In genomic region chr1:20974341-20975135, GRCm38 (mm10) we compare ENCODE assay signal across 20 mouse cellular contexts. TPM values are rescaled to one million over a fixed set of nuclear protein-coding genes. Genes with fewer than 3 reads are reported as not detected.
DNase-seq lines count a peak whose midpoint lies in the region; ATAC-seq and TF ChIP-seq lines count a peak whose summit lies in the region.
"Had no signal": no experiment of that assay in that cellular context is flagged by ENCODE, and none has a peak within 500 bp of the region (broad histone marks: within the 10 kb centered on the region; RNA-seq: fewer than 3 reads in every experiment).

No protein-coding gene starts in this region.

- no peak overlapping the region for H3K4me2 ChIP-seq in kidney, embryonic 14.5 days (replicated peaks; ENCODE audit: low read depth, low read length)
- H3K4me2 ChIP-seq: forebrain, embryonic 12.5 days; heart, embryonic 12.5 days; hindbrain, embryonic 15.5 days; intestine, embryonic 15.5 days; liver, embryonic 13.5 days; lung, embryonic 15.5 days; midbrain, embryonic 12.5 days; neural tube, embryonic 12.5 days had no signal

- ATAC-seq in kidney, embryonic 14.5 days (ENCODE audit: low FRiP score, low TSS enrichment), result no peak
- ATAC-seq in activated CD4-positive, CD25-positive, alpha-beta regulatory T cell, adult 4 months, result no peak
- ATAC-seq: intestine, embryonic 15.5 days had no signal

- no peak for TF ChIP-seq CTCF in kidney, adult 2 months (conservative IDR thresholded peaks at IDR 0.05; ENCODE audit: insufficient read depth, insufficient read length, low read depth, low read length)
- TF ChIP-seq CTCF in ES-Bruce4 (IDR thresholded peaks at IDR 0.05; ENCODE audit: low read depth, low read length), result no peak

- no peaks in the 10 kb centered on the region for H3K4me1 ChIP-seq in kidney, adult 2 months (ENCODE audit: control insufficient read depth, insufficient read depth, low read length)
- H3K4me1 ChIP-seq in kidney, embryonic 14.5 days (ENCODE audit: control insufficient read depth, insufficient read depth, low read length), result no peaks in the 10 kb centered on the region
- H3K4me1 ChIP-seq in ES-Bruce4 (ENCODE audit: control insufficient read depth, insufficient read depth, low read length), result no peaks in the 10 kb centered on the region
- no peaks in the 10 kb centered on the region for H3K4me1 ChIP-seq in limb, embryonic 10.5 days
- H3K4me1 ChIP-seq: forebrain, embryonic 12.5 days; heart, embryonic 12.5 days; hindbrain, embryonic 15.5 days; intestine, embryonic 15.5 days; liver, embryonic 13.5 days; lung, embryonic 15.5 days; midbrain, embryonic 12.5 days; neural tube, embryonic 12.5 days had no signal

- H3K27me3 ChIP-seq in kidney, adult 2 months (replicated peaks; ENCODE audit: control insufficient read depth, insufficient read depth, low read length), result no peaks in the 10 kb centered on the region
- no peaks in the 10 kb centered on the region for H3K27me3 ChIP-seq in kidney, embryonic 14.5 days (ENCODE audit: control insufficient read depth, insufficient read depth, low read length)
- no peaks in the 10 kb centered on the region for H3K27me3 ChIP-seq in ES-Bruce4 (ENCODE audit: control insufficient read depth, insufficient read depth, low read length, poor library complexity, severe bottlenecking)
- H3K27me3 ChIP-seq in limb, embryonic 10.5 days (ENCODE audit: low read depth, poor library complexity, severe bottlenecking), result no peaks in the 10 kb centered on the region
- H3K27me3 ChIP-seq: forebrain, embryonic 12.5 days; heart, embryonic 12.5 days; hindbrain, embryonic 15.5 days; intestine, embryonic 15.5 days; liver, embryonic 13.5 days; lung, embryonic 15.5 days; midbrain, embryonic 12.5 days; neural tube, embryonic 12.5 days had no signal

- H3K27ac ChIP-seq in kidney, adult 2 months (ENCODE audit: insufficient read depth, low read depth, low read length), result no peak overlapping the region
- H3K27ac ChIP-seq in kidney, embryonic 14.5 days (ENCODE audit: low read depth, low read length), result no peak overlapping the region
- peak overlapping the region; percentile 16; the same call in 1 of the 2 replicates for H3K27ac ChIP-seq in ES-Bruce4 (ENCODE audit: insufficient read depth, low read length)
- no peak overlapping the region for H3K27ac ChIP-seq in limb, embryonic 10.5 days
- H3K27ac ChIP-seq: forebrain, embryonic 12.5 days; hindbrain, embryonic 15.5 days; intestine, embryonic 15.5 days; liver, embryonic 13.5 days; lung, embryonic 15.5 days; midbrain, embryonic 12.5 days; neural tube, embryonic 12.5 days had no signal

- H3K4me3 ChIP-seq in kidney, adult 2 months (ENCODE audit: insufficient read depth, low read depth, low read length), result no peak overlapping the region
- H3K4me3 ChIP-seq in kidney, embryonic 14.5 days (ENCODE audit: low read length), result no peak overlapping the region
- H3K4me3 ChIP-seq in ES-Bruce4 (ENCODE audit: low read depth, low read length), result no peak overlapping the region
- no peak overlapping the region for H3K4me3 ChIP-seq in limb, embryonic 10.5 days
- H3K4me3 ChIP-seq: forebrain, embryonic 12.5 days; heart, embryonic 12.5 days; hindbrain, embryonic 15.5 days; intestine, embryonic 15.5 days; liver, embryonic 13.5 days; lung, embryonic 15.5 days; midbrain, embryonic 12.5 days; neural tube, embryonic 12.5 days had no signal

- 58% methylated on average over 9 of the region's 9 CpGs for WGBS in kidney, adult 2 months
- WGBS in kidney, embryonic 14.5 days, result 51% methylated on average over 9 of the region's 9 CpGs
- 72% methylated on average over 9 of the region's 9 CpGs for WGBS in limb, embryonic 10.5 days

- H3K9ac ChIP-seq in kidney, embryonic 14.5 days (ENCODE audit: low read depth, low read length), result no peak overlapping the region
- H3K9ac ChIP-seq in ES-Bruce4 (ENCODE audit: low read depth, poor library complexity, severe bottlenecking), result no peak overlapping the region
- H3K9ac ChIP-seq: forebrain, embryonic 12.5 days; heart, embryonic 12.5 days; hindbrain, embryonic 15.5 days; intestine, embryonic 15.5 days; liver, embryonic 13.5 days; lung, embryonic 15.5 days; midbrain, embryonic 12.5 days; neural tube, embryonic 12.5 days had no signal

- peak; percentile 26 for DNase-seq in kidney, adult 2 months
- DNase-seq in 3T3-L1 (ENCODE audit: low read depth, low spot score), result peak; percentile 73
- peak; percentile 18 for DNase-seq in limb, embryonic 10.5 days (ENCODE audit: low spot score)
- no peak for DNase-seq in thymus, postnatal 36 days
- DNase-seq: adrenal gland, postnatal 14 days; cerebellum, adult 9-11 months; gastrocnemius, postnatal 36 days; kidney, postnatal 10 days; liver, embryonic 13.5 days; thymus, postnatal 4 days had no signal

- TF ChIP-seq EP300 in ES-Bruce4 (IDR thresholded peaks at IDR 0.05; ENCODE audit: insufficient read depth, low read depth, low read length), result peak; percentile 58; the same call in 1 of the 2 replicates

- H3K36me3 ChIP-seq in kidney, adult 2 months (ENCODE audit: control insufficient read depth, insufficient read depth, low read length), result no peaks in the 10 kb centered on the region
- H3K36me3 ChIP-seq in kidney, embryonic 14.5 days (ENCODE audit: control insufficient read depth, insufficient read depth, low read length), result no peaks in the 10 kb centered on the region
- no peaks in the 10 kb centered on the region for H3K36me3 ChIP-seq in ES-Bruce4 (ENCODE audit: control insufficient read depth, insufficient read depth, low read length, poor library complexity, severe bottlenecking)
- H3K36me3 ChIP-seq in limb, embryonic 10.5 days, result no peaks in the 10 kb centered on the region
- H3K36me3 ChIP-seq: forebrain, embryonic 12.5 days; heart, embryonic 12.5 days; hindbrain, embryonic 15.5 days; intestine, embryonic 15.5 days; liver, embryonic 13.5 days; lung, embryonic 15.5 days; midbrain, embryonic 12.5 days; neural tube, embryonic 12.5 days had no signal

- no peaks in the 10 kb centered on the region for H3K9me3 ChIP-seq in kidney, embryonic 14.5 days (ENCODE audit: control insufficient read depth, low read length)
- no peaks in the 10 kb centered on the region for H3K9me3 ChIP-seq in ES-Bruce4 (replicated peaks; ENCODE audit: control insufficient read depth, insufficient read depth, low read length, poor library complexity, severe bottlenecking)
- H3K9me3 ChIP-seq in limb, embryonic 10.5 days (replicated peaks), result no peaks in the 10 kb centered on the region
- H3K9me3 ChIP-seq: forebrain, embryonic 12.5 days; heart, embryonic 12.5 days; hindbrain, embryonic 15.5 days; intestine, embryonic 15.5 days; liver, embryonic 13.5 days; lung, embryonic 15.5 days; midbrain, embryonic 12.5 days; neural tube, embryonic 12.5 days had no signal

- no peak for TF ChIP-seq POLR2A in kidney, adult 2 months (IDR thresholded peaks at IDR 0.05; ENCODE audit: low read depth, low read length)
- TF ChIP-seq POLR2A in ES-Bruce4 (IDR thresholded peaks at IDR 0.05; ENCODE audit: insufficient read depth, low read length), result no peak

RNA-seq across cellular contexts. Expression of gene Efhc1, which starts 23.1 kb away (rescaled TPM):
- 0.48 and 0.52 TPM in 2 replicates for polyA plus RNA-seq in kidney, adult 2 months (2012; rRNA removed)
- polyA plus RNA-seq in kidney, embryonic 14.5 days (2014; fragmentation: Nextera tagmentation; extraction: Ambion mirVana), result 2.4 and 3.4 TPM in 2 replicates
- polyA plus RNA-seq in ES-Bruce4 (2011; ENCODE audit: insufficient read depth, insufficient read length, low read depth, missing spikeins), result 4.2 and 8.2 TPM in 2 replicates
- polyA plus RNA-seq in limb, embryonic 10.5 days (2016; fragmentation: Nextera tagmentation; extraction: Ambion mirVana), result 1.5 and 1.7 TPM in 2 replicates
- 1 to 10 TPM in 1 of 2 experiments, under 1 TPM in 1; 0.65 to 1.3 TPM for polyA plus RNA-seq in activated CD4-positive, CD25-positive, alpha-beta regulatory T cell, adult 4 months (2017; shearing (Covaris generic))

Comparison
In these comparisons a context has a peak if more than half of its experiments do, and no peak if none do; other contexts are left out.
1. DNase-seq: peak in kidney, adult 2 months (single experiment), 3T3-L1 (single experiment) and limb, embryonic 10.5 days (single experiment); none in thymus, postnatal 36 days (0 of 2).